Mouse (Mus musculus) thymus, adult 2 months (tissue): Measurements from ENCODE around the gene AC161166.1.

Experiments
- CTCF ChIP-seq: fragments of 200-500 bp; IDR thresholded peaks from 2 replicates; pipeline ENCODE4 v1.5.1; 2012; ENCODE audit warnings: mild to moderate bottlenecking, control low read depth, low read length, moderate library complexity, borderline replicate concordance; ENCODE audit not compliant: control insufficient read depth, poor library complexity, insufficient read depth; ENCODE audit errors: extremely low read depth
- POLR2A ChIP-seq: fragments of 200-500 bp; IDR thresholded peaks from 2 replicates; pipeline ENCODE4 v1.6.1; 2012; ENCODE audit warnings: mild to moderate bottlenecking, low read length, control low read depth, moderate library complexity; ENCODE audit not compliant: control insufficient read depth, poor library complexity, insufficient read depth; ENCODE audit errors: extremely low read depth

DNA sequence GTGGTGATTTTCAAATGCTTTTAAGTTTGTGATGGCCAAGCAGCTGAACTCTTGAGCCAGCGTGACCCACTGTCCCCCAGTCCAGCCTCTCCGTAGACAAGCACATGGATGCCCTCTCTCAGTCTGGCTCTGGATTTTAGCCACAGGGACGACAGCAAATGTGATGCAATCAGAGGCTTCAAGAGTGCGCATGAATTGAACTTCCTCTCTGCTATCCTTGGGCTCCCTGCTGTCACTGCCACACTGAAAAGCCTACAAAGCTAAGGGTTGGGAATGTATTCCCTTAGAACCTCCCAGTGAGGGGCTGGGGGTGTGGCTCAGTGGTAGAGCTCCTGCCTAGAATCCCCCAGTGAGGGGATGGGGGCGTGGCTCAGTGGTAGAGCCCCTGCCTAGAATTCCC, 26.4 kb upstream of the AC161166.1 start:
- TF ChIP-seq CTCF: no peak
- no peak for TF ChIP-seq POLR2A
